Mouse (Mus musculus) embryonic fibroblast, embryonic 13.5 days (primary cell): ENCODE data around the gene Des.

Experiments
- CTCF ChIP-seq: IDR thresholded peaks from 2 replicates; pipeline ENCODE4 v1.5.1; 2011; ENCODE audit warnings: mild to moderate bottlenecking, control low read depth, low read length, moderate library complexity, borderline replicate concordance; ENCODE audit not compliant: insufficient read depth
- POLR2A ChIP-seq: IDR thresholded peaks from 2 replicates; pipeline ENCODE4 v1.6.1; 2011; ENCODE audit warnings: low read depth, mild to moderate bottlenecking, control low read depth, low read length, moderate library complexity

GRCm38 (mm10) chr1:75385142-75385730 is 25.1 kb downstream of the Des start:
- TF ChIP-seq POLR2A (no peak), CTCF (no peak)
